Mouse (Mus musculus): ENCODE data around the gene Mrpl37. TPM values are rescaled to one million over a fixed set of nuclear protein-coding genes. Genes with fewer than 3 reads are reported as not detected.

Mrpl37 gene
- total and polyA plus RNA-seq, 3 experiments, result 53.5 to 123 (median 53.6) TPM

- no peak for TF ChIP-seq NRF1 (IDR thresholded peaks at IDR 0.05; ENCODE audit: low read depth, low read length)
Observed at GRCm38 (mm10) chr4:107026451-107026850, 40.2 kb downstream of the Mrpl37 start (continued).

- peaks cover 9 to 64% of the 10 kb centered on the region in 2 experiments for H3K4me1 ChIP-seq (ENCODE audit: control insufficient read depth in 1 of 2, insufficient read depth in 2 of 2)
- no peak for DNase-seq (ENCODE audit: extremely low read depth)
- no peaks in the 10 kb centered on the region; the same call in 1 of the 2 replicates for H3K79me2 ChIP-seq (replicated peaks; ENCODE audit: control insufficient read depth, extremely low read depth, insufficient read depth, poor library complexity, severe bottlenecking)
- in situ Hi-C loops (cut with MboI; ENCODE audit: low pct_ligation_motif_present, low pct_unique_long_range_greater_than_20kb, low sequenced_read_pairs) (no loop called here), dilution Hi-C loops (cut with MboI; ENCODE audit: extremely low pct_ligation_motif_present, extremely low pct_unique_long_range_greater_than_20kb, low sequenced_read_pairs) (no loop called here)
- H3K27ac ChIP-seq (ENCODE audit: insufficient read depth, low read depth), result no peak overlapping the region
- TF ChIP-seq JUN (IDR thresholded peaks at IDR 0.05; ENCODE audit: insufficient read depth, low read depth, low read length) (no peak), BHLHE40 (IDR thresholded peaks at IDR 0.05; ENCODE audit: low read depth, low read length) (no peak)
- no peak overlapping the region for H3K4me2 ChIP-seq (ENCODE audit: insufficient read depth, low read depth, poor library complexity, severe bottlenecking)
- H3K9me3 ChIP-seq (replicated peaks; ENCODE audit: low read length), result no peaks in the 10 kb centered on the region
- H3K36me3 ChIP-seq (replicated peaks in 1 of 2; ENCODE audit: control insufficient read depth in 1 of 2, insufficient read depth in 1 of 2, low read length in 1 of 2), result peaks cover 20 to 72% of the 10 kb centered on the region in 2 experiments
- H3K27me3 ChIP-seq (replicated peaks), result no peaks in the 10 kb centered on the region
- no peak overlapping the region for H3K4me3 ChIP-seq (replicated peaks in 1 of 3; ENCODE audit: low read depth in 2 of 3, low read length in 2 of 3, poor library complexity in 1 of 3)
- H3K9ac ChIP-seq (ENCODE audit: insufficient read depth, low read depth), result no peak overlapping the region
Observed at GRCm38 (mm10) chr4:107025369-107025768, 41.3 kb downstream of the Mrpl37 start.

GRCm38 (mm10) chr4:107024899-107025298 is 41.8 kb downstream of the Mrpl37 start:
- H3K4me2 ChIP-seq (ENCODE audit: insufficient read depth, low read depth, poor library complexity, severe bottlenecking), result no peak overlapping the region
- no peaks in the 10 kb centered on the region; the same call in 1 of the 2 replicates for H3K79me2 ChIP-seq (replicated peaks; ENCODE audit: control insufficient read depth, extremely low read depth, insufficient read depth, poor library complexity, severe bottlenecking)
- H3K4me3 ChIP-seq (replicated peaks in 1 of 3; ENCODE audit: low read depth in 2 of 3, low read length in 2 of 3, poor library complexity in 1 of 3), result no peak overlapping the region
- dilution Hi-C loops (cut with MboI; ENCODE audit: extremely low pct_ligation_motif_present, extremely low pct_unique_long_range_greater_than_20kb, low sequenced_read_pairs), result no loop called here
- in situ Hi-C loops (cut with MboI; ENCODE audit: low pct_ligation_motif_present, low pct_unique_long_range_greater_than_20kb, low sequenced_read_pairs), result no loop called here
- no peaks in the 10 kb centered on the region for H3K9me3 ChIP-seq (replicated peaks; ENCODE audit: low read length)
- TF ChIP-seq ZMIZ1 (IDR thresholded peaks at IDR 0.05; ENCODE audit: low read depth, low read length), result no peak
- no peak for TF ChIP-seq MXI1 (IDR thresholded peaks at IDR 0.05; ENCODE audit: low read depth, low read length)
- TF ChIP-seq RCOR1 (conservative IDR thresholded peaks at IDR 0.05; ENCODE audit: low read depth, low read length), result no peak
- TF ChIP-seq MAFK (IDR thresholded peaks at IDR 0.05; ENCODE audit: insufficient replicate concordance, low read length), result no peak
- no peak for DNase-seq (ENCODE audit: extremely low read depth)
- no peaks in the 10 kb centered on the region for H3K27me3 ChIP-seq (replicated peaks)
- H3K36me3 ChIP-seq (replicated peaks in 1 of 2; ENCODE audit: control insufficient read depth in 1 of 2, insufficient read depth in 1 of 2, low read length in 1 of 2), result peaks cover 17 to 69% of the 10 kb centered on the region in 2 experiments
- H3K27ac ChIP-seq (ENCODE audit: insufficient read depth, low read depth), result no peak overlapping the region
- H3K9ac ChIP-seq (ENCODE audit: insufficient read depth, low read depth), result no peak overlapping the region
- H3K4me1 ChIP-seq (ENCODE audit: control insufficient read depth in 1 of 2, insufficient read depth in 2 of 2), result peaks cover 9 to 68% of the 10 kb centered on the region in 2 experiments

GRCm38 (mm10) chr4:107021464-107021863 is 45.2 kb downstream of the Mrpl37 start:
- H3K27ac ChIP-seq (ENCODE audit: insufficient read depth, low read depth), result no peak overlapping the region
- in situ Hi-C loops (cut with MboI; ENCODE audit: low pct_ligation_motif_present, low pct_unique_long_range_greater_than_20kb, low sequenced_read_pairs) (no loop called here), dilution Hi-C loops (cut with MboI; ENCODE audit: extremely low pct_ligation_motif_present, extremely low pct_unique_long_range_greater_than_20kb, low sequenced_read_pairs) (no loop called here)
- H3K9me3 ChIP-seq (replicated peaks; ENCODE audit: low read length), result no peaks in the 10 kb centered on the region
- H3K36me3 ChIP-seq (replicated peaks in 1 of 2; ENCODE audit: control insufficient read depth in 1 of 2, insufficient read depth in 1 of 2, low read length in 1 of 2), result peaks cover 2 to 68% of the 10 kb centered on the region in 2 experiments
- no peak overlapping the region for H3K4me2 ChIP-seq (ENCODE audit: insufficient read depth, low read depth, poor library complexity, severe bottlenecking)
- no peak overlapping the region for H3K9ac ChIP-seq (ENCODE audit: insufficient read depth, low read depth)
- TF ChIP-seq ETS1 (conservative IDR thresholded peaks at IDR 0.05; ENCODE audit: low read depth, low read length) (peak; percentile 76), ZC3H11A (IDR thresholded peaks at IDR 0.05; ENCODE audit: low read depth, low read length) (no peak), TCF12 (IDR thresholded peaks at IDR 0.05; ENCODE audit: low read depth, low read length) (peak; percentile 18; the same call in 1 of the 2 replicates), HCFC1 (IDR thresholded peaks at IDR 0.05; ENCODE audit: low read depth, low read length) (no peak), CHD2 (IDR thresholded peaks at IDR 0.05; ENCODE audit: low read length) (no peak), MAZ (IDR thresholded peaks at IDR 0.05; ENCODE audit: low read depth, low read length) (no peak), NRF1 (IDR thresholded peaks at IDR 0.05; ENCODE audit: low read depth, low read length) (no peak), RCOR1 (conservative IDR thresholded peaks at IDR 0.05; ENCODE audit: low read depth, low read length) (no peak), JUN (IDR thresholded peaks at IDR 0.05; ENCODE audit: insufficient read depth, low read depth, low read length) (no peak), MAFK (IDR thresholded peaks at IDR 0.05; ENCODE audit: insufficient replicate concordance, low read length) (no peak), NELFE (IDR thresholded peaks at IDR 0.05; ENCODE audit: low read depth, low read length) (no peak), UBTF (IDR thresholded peaks at IDR 0.05; ENCODE audit: low read depth, low read length) (no peak), EP300 (IDR thresholded peaks at IDR 0.05; ENCODE audit: low read length) (peak; percentile 23; the same call in 1 of the 2 replicates), CTCF (conservative IDR thresholded peaks at IDR 0.05 in 1 of 2, IDR thresholded peaks at IDR 0.05 in 1 of 2; ENCODE audit: low read depth in 2 of 2, low read length in 2 of 2) (peak in 1 of 2 experiments; percentile 17; a peak in 1 of 4 replicates), ELF1 (IDR thresholded peaks at IDR 0.05; ENCODE audit: low read depth, low read length) (0 out of 2 replicates have a peak, but pooled peaks have one; percentile 12), BHLHE40 (IDR thresholded peaks at IDR 0.05; ENCODE audit: low read depth, low read length) (peak; percentile 60), MEF2A (IDR thresholded peaks at IDR 0.05; ENCODE audit: borderline replicate concordance, low read depth, low read length) (peak; percentile 31; the same call in 1 of the 2 replicates), SMC3 (IDR thresholded peaks at IDR 0.05; ENCODE audit: low read depth, low read length) (no peak; the same call in 1 of the 2 replicates), SIN3A (IDR thresholded peaks at IDR 0.05; ENCODE audit: low read length) (no peak), USF2 (conservative IDR thresholded peaks at IDR 0.05; ENCODE audit: low read depth, low read length) (no peak)
- H3K4me3 ChIP-seq (replicated peaks in 1 of 3; ENCODE audit: low read depth in 2 of 3, low read length in 2 of 3, poor library complexity in 1 of 3), result no peak overlapping the region
- no peaks in the 10 kb centered on the region for H3K27me3 ChIP-seq (replicated peaks)
- DNase-seq (ENCODE audit: extremely low read depth), result peak; percentile 80
- peaks cover 9 to 100% of the 10 kb centered on the region in 2 experiments for H3K4me1 ChIP-seq (ENCODE audit: control insufficient read depth in 1 of 2, insufficient read depth in 2 of 2)
- no peaks in the 10 kb centered on the region; the same call in 1 of the 2 replicates for H3K79me2 ChIP-seq (replicated peaks; ENCODE audit: control insufficient read depth, extremely low read depth, insufficient read depth, poor library complexity, severe bottlenecking)

Data from CH12.LX (cell line).